Mouse (Mus musculus) fibroblast of lung, adult 2 months (primary cell): ENCODE measurements around the gene Srgap2.

ENCODE experiments used
- DNase-seq: peaks from one replicate; pipeline ENCODE4 v3.0.0-alpha.2; 2011; ENCODE audit warnings: low read depth

Srgap2 gene

GRCm38 (mm10) chr1:131245926-131246325 lies 281.2 kb downstream of the Srgap2 start:
- DNase-seq = no peak

- no peak for DNase-seq
Measured at GRCm38 (mm10) chr1:131245089-131245856, 281.9 kb downstream of the Srgap2 start, which contains the start of gene Rassf5. TSS of gene Rassf5 (minus strand) at chr1:131245258.

GRCm38 (mm10) chr1:131244536-131245088 lies 282.5 kb downstream of the Srgap2 start:
- DNase-seq = no peak

GRCm38 (mm10) chr1:131242956-131243355 lies 284.2 kb downstream of the Srgap2 start:
- DNase-seq = no peak

- no peak for DNase-seq
Measured at GRCm38 (mm10) chr1:131239576-131240193, 287.5 kb downstream of the Srgap2 start.

GRCm38 (mm10) chr1:131238931-131239381 lies 288.2 kb downstream of the Srgap2 start:
- peak; percentile 89 for DNase-seq

GRCm38 (mm10) chr1:131236077-131236476 lies 291.1 kb downstream of the Srgap2 start:
- DNase-seq = peak; percentile 74
